8 mouse cellular contexts compared by ENCODE assay signal in the genomic region with DNA sequence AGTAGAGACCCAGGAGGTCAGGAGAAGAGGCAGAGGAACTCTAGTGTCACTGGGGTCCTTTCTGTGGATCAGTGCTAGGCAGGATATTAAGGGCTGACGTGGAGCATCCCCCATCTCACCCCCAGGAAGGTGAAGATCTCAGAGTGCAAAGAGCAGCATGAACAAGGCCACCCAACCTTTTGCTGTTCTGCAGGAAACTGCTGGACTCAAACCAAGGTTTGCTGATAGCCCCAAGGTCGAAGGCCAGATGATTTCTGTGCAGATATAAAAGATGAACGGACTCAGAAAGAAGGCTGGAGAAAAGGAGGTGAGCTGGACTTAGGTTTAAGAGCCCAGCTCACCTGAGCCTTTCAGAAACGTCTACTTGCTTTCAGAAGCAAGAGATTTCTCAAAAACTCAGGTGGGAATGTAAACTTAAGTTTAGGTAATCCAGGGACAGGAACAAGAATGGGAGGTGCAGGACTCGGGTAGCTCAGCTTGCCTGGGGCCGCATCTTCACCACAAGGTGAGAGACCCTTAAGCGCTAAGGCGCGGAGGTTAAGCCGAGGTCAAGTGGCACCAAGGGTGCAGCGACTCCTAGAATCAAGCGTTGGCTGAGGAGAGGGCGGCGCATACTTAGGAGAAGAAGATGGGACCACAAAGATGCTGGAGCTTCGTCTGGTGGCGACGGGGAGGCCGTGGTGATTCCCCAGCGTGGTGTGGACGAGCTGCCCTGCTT. TPM values are rescaled to one million over a fixed set of nuclear protein-coding genes. Genes with fewer than 3 reads are reported as not detected.
DNase-seq lines count a peak whose midpoint lies in the region; ATAC-seq and TF ChIP-seq lines count a peak whose summit lies in the region.

No protein-coding gene starts in this region.

- peak overlapping the region; percentile 73 for H3K4me2 ChIP-seq in limb, embryonic 12.5 days
- peak overlapping the region; percentile 73 for H3K4me2 ChIP-seq in stomach, embryonic 16.5 days (ENCODE audit: low read depth, low read length)

- WGBS in spleen, adult 2 months = 18% methylated on average over 20 of the region's 20 CpGs
- 8% methylated on average over 20 of the region's 20 CpGs for WGBS in limb, embryonic 12.5 days
- WGBS in stomach, embryonic 16.5 days = 12% methylated on average over 20 of the region's 20 CpGs

- peak; percentile 20 for DNase-seq in cerebellum, adult 9-10 months
- DNase-seq in cerebellum, adult 18-20 months = no peak
- DNase-seq in spleen, adult 2 months (ENCODE audit: low read depth in 1 of 2, low spot score in 2 of 2) = no peak
- DNase-seq in spleen, postnatal 4 days (ENCODE audit: low spot score in 2 of 2) = no peak
- no peak for DNase-seq in cerebellum, adult 11-12 months
- DNase-seq in cerebellum, postnatal 10 days = no peak

- H3K4me3 ChIP-seq in spleen, adult 2 months (ENCODE audit: extremely low read depth, insufficient read depth, insufficient read length) = peak overlapping the region; percentile 44; the same call in 1 of the 2 replicates
- peak overlapping the region; percentile 82 for H3K4me3 ChIP-seq in limb, embryonic 12.5 days (replicated peaks)
- peak overlapping the region; percentile 68 for H3K4me3 ChIP-seq in stomach, embryonic 16.5 days (replicated peaks; ENCODE audit: low read length)

- TF ChIP-seq POLR2A in spleen, adult 2 months (IDR thresholded peaks at IDR 0.05; ENCODE audit: low read depth, low read length) = no peak

- peaks cover 20% of the 10 kb centered on the region for H3K27me3 ChIP-seq in spleen, adult 2 months (ENCODE audit: control insufficient read depth, insufficient read depth, low read length)
- peaks cover 58% of the 10 kb centered on the region for H3K27me3 ChIP-seq in limb, embryonic 12.5 days
- H3K27me3 ChIP-seq in stomach, embryonic 16.5 days (ENCODE audit: control insufficient read depth, insufficient read depth, low read length) = 0 out of 2 replicates have a peak, but pooled peaks cover 8% of the 10 kb centered on the region

- H3K9ac ChIP-seq in limb, embryonic 12.5 days (replicated peaks) = peak overlapping the region; percentile 83
- peak overlapping the region; percentile 88 for H3K9ac ChIP-seq in stomach, embryonic 16.5 days (ENCODE audit: low read length)

- TF ChIP-seq CTCF in spleen, adult 2 months (IDR thresholded peaks at IDR 0.05; ENCODE audit: extremely low read depth, insufficient read depth, insufficient read length, insufficient replicate concordance) = no peak

- H3K9me3 ChIP-seq in limb, embryonic 12.5 days = no peaks in the 10 kb centered on the region
- no peaks in the 10 kb centered on the region for H3K9me3 ChIP-seq in stomach, embryonic 16.5 days (replicated peaks; ENCODE audit: control insufficient read depth, low read length)

- peak; percentile 34; the same call in 1 of the 2 replicates for ATAC-seq in limb, embryonic 12.5 days (ENCODE audit: insufficient number of reproducible peaks, insufficient read depth, low FRiP score, low TSS enrichment, low read depth)
- no peak for ATAC-seq in stomach, embryonic 16.5 days (ENCODE audit: insufficient read depth, low FRiP score)

- peaks cover 6% of the 10 kb centered on the region; the same call in 1 of the 2 replicates for H3K4me1 ChIP-seq in spleen, adult 2 months (ENCODE audit: control insufficient read depth, insufficient read depth, insufficient read length)
- peaks cover 32% of the 10 kb centered on the region for H3K4me1 ChIP-seq in limb, embryonic 12.5 days (replicated peaks)
- peaks cover 15% of the 10 kb centered on the region; the same call in 1 of the 2 replicates for H3K4me1 ChIP-seq in stomach, embryonic 16.5 days (ENCODE audit: control insufficient read depth, insufficient read depth, low read length)

- no peaks in the 10 kb centered on the region for H3K36me3 ChIP-seq in spleen, adult 2 months (ENCODE audit: control insufficient read depth, insufficient read depth, low read length)
- H3K36me3 ChIP-seq in limb, embryonic 12.5 days = peaks cover 9% of the 10 kb centered on the region; the same call in 1 of the 2 replicates
- H3K36me3 ChIP-seq in stomach, embryonic 16.5 days (ENCODE audit: control insufficient read depth, insufficient read depth, low read length) = no peaks in the 10 kb centered on the region

- no peak overlapping the region for H3K27ac ChIP-seq in spleen, adult 2 months (ENCODE audit: insufficient read depth, low read length)
- H3K27ac ChIP-seq in limb, embryonic 12.5 days = no peak overlapping the region
- no peak overlapping the region for H3K27ac ChIP-seq in stomach, embryonic 16.5 days (ENCODE audit: low read length)

RNA-seq across cellular contexts. Expression of gene Ebf4, which starts 0.6 kb away (rescaled TPM):
- polyA plus RNA-seq in spleen, adult 2 months (2012; rRNA removed) = 1.5 and 1.7 TPM in 2 replicates
- 2.1 and 3.6 TPM in 2 replicates for polyA plus RNA-seq in limb, embryonic 12.5 days (2016; fragmentation: Nextera tagmentation; extraction: Ambion mirVana)
- 1.4 and 2.1 TPM in 2 replicates for polyA plus RNA-seq in stomach, embryonic 16.5 days (2015; fragmentation: Nextera tagmentation; extraction: Ambion mirVana)

RNA-seq across cellular contexts. Expression of gene Idh3b, which starts 10.0 kb away (rescaled TPM):
- polyA plus RNA-seq in spleen, adult 2 months (2012; rRNA removed) = 76.2 and 97.0 TPM in 2 replicates
- polyA plus RNA-seq in limb, embryonic 12.5 days (2016; fragmentation: Nextera tagmentation; extraction: Ambion mirVana) = 141 and 144 TPM in 2 replicates
- polyA plus RNA-seq in stomach, embryonic 16.5 days (2015; fragmentation: Nextera tagmentation; extraction: Ambion mirVana) = 185 and 187 TPM in 2 replicates

RNA-seq across cellular contexts. Expression of gene Nop56, which starts 20.1 kb away (rescaled TPM):
- polyA plus RNA-seq in spleen, adult 2 months (2012; rRNA removed) = 66.3 and 80.1 TPM in 2 replicates
- polyA plus RNA-seq in limb, embryonic 12.5 days (2016; fragmentation: Nextera tagmentation; extraction: Ambion mirVana) = 391 and 407 TPM in 2 replicates
- 221 and 222 TPM in 2 replicates for polyA plus RNA-seq in stomach, embryonic 16.5 days (2015; fragmentation: Nextera tagmentation; extraction: Ambion mirVana)
